Mouse (Mus musculus): ENCODE results near the gene Tas1r3.

DNA sequence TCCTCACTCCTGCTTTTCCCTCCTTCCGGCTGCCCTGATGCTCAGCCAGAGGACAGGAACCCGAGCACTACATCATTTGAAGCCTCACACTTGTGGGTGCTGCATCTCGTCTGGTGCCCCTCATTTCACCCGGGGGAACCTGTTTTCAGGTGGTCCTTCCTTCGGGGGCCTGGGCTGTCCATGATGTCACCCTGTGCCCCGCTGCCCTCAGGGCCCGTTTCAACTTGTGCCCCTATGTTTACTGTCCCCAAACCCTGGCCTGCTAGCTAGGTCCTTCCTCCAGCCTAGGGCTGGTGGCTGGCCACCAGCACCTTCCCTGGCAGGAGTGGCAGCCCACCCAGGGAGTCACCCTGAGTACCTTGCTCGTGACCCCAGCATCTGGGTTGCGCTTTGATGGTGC, 43.0 kb upstream of the Tas1r3 start:
- TF ChIP-seq CTCF (IDR thresholded peaks at IDR 0.05; ENCODE audit: low read depth, low read length) (no peak), POLR2A (IDR thresholded peaks at IDR 0.05; ENCODE audit: extremely low read depth, insufficient read depth, low read length) (no peak)
